Mouse (Mus musculus) small intestine, adult 2 months (tissue): ENCODE data around the gene S100a11. TPM values are rescaled to one million over a fixed set of nuclear protein-coding genes. Genes with fewer than 3 reads are reported as not detected.
"Not testable (repeated sequence)": the region's sequence is repeated elsewhere in the genome, so short reads cannot be mapped to it uniquely, and the experiment has no call there.

ENCODE experiments used
- H3K27ac ChIP-seq: fragments of 200-500 bp; 2 replicates; pipeline ENCODE4 v1.5.1; 2012; ENCODE audit warnings: low read depth, low read length, control low read depth, inconsistent platforms; ENCODE audit not compliant: insufficient read depth
- H3K27me3 ChIP-seq: fragments of 200-500 bp; 2 replicates; pipeline ENCODE4 v1.6.1; 2012; ENCODE audit warnings: mild to moderate bottlenecking, moderate library complexity, low read length, inconsistent platforms; ENCODE audit not compliant: control insufficient read depth, insufficient read depth
- H3K36me3 ChIP-seq: fragments of 200-500 bp; 2 replicates; pipeline ENCODE4 v1.6.1; 2012; ENCODE audit warnings: mild to moderate bottlenecking, low read length, control low read depth, inconsistent platforms; ENCODE audit not compliant: control insufficient read depth, insufficient read depth
- H3K4me1 ChIP-seq: fragments of 200-500 bp; 2 replicates; pipeline ENCODE4 v1.6.1; 2012; ENCODE audit warnings: low read length, inconsistent platforms, mixed read lengths; ENCODE audit not compliant: control insufficient read depth, insufficient read depth, insufficient read length
- H3K4me3 ChIP-seq: fragments of 200-500 bp; 2 replicates; pipeline ENCODE4 v1.5.1; 2012; ENCODE audit warnings: low read depth, mild to moderate bottlenecking, control low read depth, inconsistent platforms, low read length, moderate library complexity
- CTCF ChIP-seq: fragments of 200-500 bp; IDR thresholded peaks from 2 replicates; pipeline ENCODE4 v1.5.1; 2012; ENCODE audit warnings: low read depth, mild to moderate bottlenecking, control low read depth, inconsistent platforms, low read length, moderate library complexity, mixed read lengths; ENCODE audit not compliant: insufficient replicate concordance, insufficient read length; ENCODE audit errors: extremely low read depth
- POLR2A ChIP-seq: fragments of 200-500 bp; IDR thresholded peaks from 2 replicates; pipeline ENCODE4 v1.6.1; 2012; ENCODE audit warnings: low read depth, mild to moderate bottlenecking, control low read depth, inconsistent platforms, low read length, moderate library complexity
- WGBS: fragments of 180-500 bp; shearing (Covaris S2); methylation state at CpG from one replicate; pipeline ENCODE4 v1.1.7; 2018; 5-methylcytosine and 5-hydroxymethylcytosine counted together
- polyA plus RNA-seq: library from polyadenylated mRNA; depleted of rRNA; stranded (reverse); fragments of >200 nt; gene quantifications from 2 replicates; pipeline ENCODE4 v1.2.3, GENCODE M21; 2012

The S100a11 gene
- polyA plus RNA-seq, 1 experiment, result 81.5 TPM

- 87% methylated on average over 3 of the region's 3 CpGs for WGBS
- H3K4me3 ChIP-seq, result no peak overlapping the region
- peaks cover 17% of the 10 kb centered on the region for H3K36me3 ChIP-seq
- no peaks in the 10 kb centered on the region for H3K4me1 ChIP-seq
- no peak overlapping the region for H3K27ac ChIP-seq
- no peaks in the 10 kb centered on the region for H3K27me3 ChIP-seq
- no peak for TF ChIP-seq POLR2A
- TF ChIP-seq CTCF, result no peak
Measured at GRCm38 (mm10) chr3:93527300-93527699, 7.0 kb downstream of the S100a11 start.

GRCm38 (mm10) chr3:93528807-93529206 is 8.5 kb downstream of the S100a11 start:
- H3K4me1 ChIP-seq, result no peaks in the 10 kb centered on the region
- no peak overlapping the region for H3K27ac ChIP-seq
- no peaks in the 10 kb centered on the region for H3K27me3 ChIP-seq
- 85% methylated on average over 5 of the region's 5 CpGs for WGBS
- TF ChIP-seq CTCF (no peak), POLR2A (no peak)
- H3K36me3 ChIP-seq, result peaks cover 15% of the 10 kb centered on the region
- H3K4me3 ChIP-seq, result no peak overlapping the region

DNA sequence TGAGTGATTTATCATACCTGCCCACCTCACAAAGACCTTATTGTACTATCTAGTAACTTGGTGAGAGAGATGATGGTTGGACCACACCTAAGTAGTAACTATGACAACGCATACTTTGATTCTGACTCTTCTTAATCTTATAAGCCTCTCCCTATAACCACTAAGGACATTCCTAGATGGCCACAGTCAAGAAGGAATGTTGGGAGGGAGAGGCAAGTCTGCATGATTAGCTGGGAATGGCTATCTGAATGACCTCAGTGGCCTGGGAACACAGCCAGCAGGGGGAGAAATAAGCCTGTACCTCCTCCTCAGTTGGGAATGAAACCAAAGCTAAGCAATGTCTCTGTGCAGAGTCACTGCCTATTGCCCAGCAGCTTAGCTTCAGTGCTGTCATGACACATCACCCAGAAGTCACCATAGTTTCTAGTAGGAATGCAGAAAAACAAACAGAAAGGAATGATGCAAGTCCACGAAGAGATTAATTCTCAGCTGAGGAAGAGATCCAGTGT is 16.8 kb downstream of the S100a11 start:
- H3K27me3 ChIP-seq, result no peaks in the 10 kb centered on the region
- H3K36me3 ChIP-seq, result no peaks in the 10 kb centered on the region
- H3K27ac ChIP-seq, result no peak overlapping the region
- peaks cover 4% of the 10 kb centered on the region; the same call in 1 of the 2 replicates for H3K4me1 ChIP-seq
- WGBS, result 23% methylated on average over 2 of the region's 2 CpGs
- H3K4me3 ChIP-seq, result no peak overlapping the region
- TF ChIP-seq POLR2A, result no peak
- peak; percentile 23; the same call in 1 of the 2 replicates for TF ChIP-seq CTCF

DNA sequence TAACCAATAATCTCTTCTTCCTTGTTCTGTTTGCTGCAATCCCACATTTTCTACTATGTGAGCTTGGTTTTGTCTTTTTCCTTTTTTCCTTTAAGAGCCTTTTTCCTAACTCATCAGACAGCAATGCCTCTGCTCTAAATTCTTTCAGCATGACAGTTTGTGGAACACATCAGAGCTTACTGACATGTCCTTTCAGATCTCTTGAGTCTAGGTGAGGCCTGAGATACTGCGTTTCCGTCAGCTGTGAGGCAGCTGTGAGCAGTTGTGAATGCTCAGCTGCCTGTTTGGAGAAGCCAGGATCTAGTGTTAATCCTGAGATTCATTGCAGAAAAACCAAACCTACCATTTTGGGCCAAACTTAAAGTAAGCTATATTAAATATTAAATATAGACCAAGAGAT is 18.2 kb downstream of the S100a11 start:
- no peak overlapping the region for H3K4me3 ChIP-seq
- H3K27me3 ChIP-seq, result no peaks in the 10 kb centered on the region
- peaks cover 4% of the 10 kb centered on the region; the same call in 1 of the 2 replicates for H3K4me1 ChIP-seq
- WGBS, result 88% methylated on average over 2 of the region's 2 CpGs
- H3K36me3 ChIP-seq, result no peaks in the 10 kb centered on the region
- TF ChIP-seq CTCF (no peak), POLR2A (no peak)
- no peak overlapping the region for H3K27ac ChIP-seq

DNA sequence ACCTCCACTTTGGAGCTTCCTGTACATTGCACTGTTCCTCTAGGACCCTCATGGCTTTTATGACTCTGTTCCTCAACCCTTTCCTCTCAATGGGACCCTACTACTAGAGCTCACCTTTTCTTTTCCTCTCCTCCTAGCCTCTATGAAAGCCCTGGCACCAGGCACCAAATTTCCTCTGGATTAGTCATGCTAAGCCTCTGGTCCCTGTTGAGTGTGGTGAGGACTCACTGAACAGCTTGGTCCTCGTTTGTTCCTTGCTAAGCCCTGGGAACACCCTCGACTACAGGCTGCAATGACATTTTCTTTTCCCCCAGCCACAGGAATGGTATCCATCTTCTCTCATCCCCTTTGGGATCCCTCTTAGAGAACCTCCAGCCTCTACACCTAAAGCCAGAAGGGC is 21.2 kb downstream of the S100a11 start:
- peaks cover 4% of the 10 kb centered on the region; the same call in 1 of the 2 replicates for H3K4me1 ChIP-seq
- no peak overlapping the region for H3K4me3 ChIP-seq
- no peaks in the 10 kb centered on the region for H3K27me3 ChIP-seq
- 78% methylated on average over 2 of the region's 2 CpGs for WGBS
- TF ChIP-seq CTCF, result no peak
- TF ChIP-seq POLR2A, result no peak
- no peaks in the 10 kb centered on the region for H3K36me3 ChIP-seq
- H3K27ac ChIP-seq, result no peak overlapping the region

DNA sequence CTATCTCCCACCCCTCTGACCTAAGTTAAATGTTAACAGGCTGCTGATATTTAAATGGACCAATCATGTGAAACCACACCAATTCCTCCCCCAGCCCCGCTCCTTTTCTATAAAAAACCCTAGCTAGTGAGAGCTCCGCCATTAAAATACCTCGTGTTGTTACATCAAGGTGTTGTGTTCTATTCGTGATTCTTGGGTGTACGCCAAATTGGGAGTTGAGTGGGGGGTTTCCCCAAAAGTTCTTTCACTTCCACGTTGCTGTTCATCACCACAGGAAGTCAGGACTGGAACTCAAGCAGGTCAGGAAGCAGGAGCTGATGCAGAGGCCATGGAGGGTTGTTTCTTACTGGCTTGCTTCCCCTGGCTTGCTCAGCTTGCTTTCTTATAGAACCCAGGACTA is 23.9 kb downstream of the S100a11 start:
- H3K4me1 ChIP-seq, H3K36me3 ChIP-seq, H3K27me3 ChIP-seq, H3K4me3 ChIP-seq, H3K27ac ChIP-seq: not testable (repeated sequence)
- 76% methylated on average over 6 of the region's 6 CpGs for WGBS

DNA sequence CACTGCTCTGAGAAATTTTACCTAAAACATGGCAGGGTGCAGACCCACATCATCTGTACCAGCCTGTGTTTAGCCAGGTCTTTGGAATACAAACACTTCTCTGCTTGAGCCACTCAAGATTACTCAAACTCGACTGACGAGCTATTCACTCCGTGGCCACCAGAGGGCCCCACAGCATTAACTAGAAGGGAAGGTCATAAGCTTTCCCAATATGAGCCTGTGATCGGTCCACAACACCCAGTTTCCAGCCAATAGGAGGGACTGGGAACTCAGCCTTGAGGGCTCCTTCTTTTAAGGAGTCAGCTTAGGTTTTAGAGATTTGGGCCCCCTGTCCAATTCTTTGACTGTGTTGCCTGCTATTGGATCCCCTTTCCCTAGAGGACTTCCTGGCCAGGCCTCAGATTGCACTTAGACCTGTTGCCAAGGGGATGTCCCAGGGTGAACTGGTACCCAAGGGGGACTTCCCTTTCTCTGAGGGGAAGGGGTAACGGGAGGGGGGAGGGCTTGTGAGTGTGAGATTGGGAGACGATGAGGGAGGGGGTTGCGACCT is 26.9 kb downstream of the S100a11 start:
- no peak overlapping the region for H3K27ac ChIP-seq
- peaks cover 6% of the 10 kb centered on the region; the same call in 1 of the 2 replicates for H3K4me1 ChIP-seq
- H3K36me3 ChIP-seq, result no peaks in the 10 kb centered on the region
- TF ChIP-seq CTCF (peak; percentile 91; the same call in 1 of the 2 replicates), POLR2A (no peak)
- no peak overlapping the region for H3K4me3 ChIP-seq
- H3K27me3 ChIP-seq, result no peaks in the 10 kb centered on the region
- WGBS, result 25% methylated on average over 7 of the region's 7 CpGs
